Mouse (Mus musculus): ENCODE results near the gene Tsc22d4.
"Not testable (repeated sequence)": the region's sequence is repeated elsewhere in the genome, so short reads cannot be mapped to it uniquely, and the experiment has no call there.

Gene Tsc22d4

GRCm38 (mm10) chr5:137741023-137741931, 4.3 kb upstream of the Tsc22d4 start, which contains the start of gene Nyap1:
Nyap1 (minus strand) TSS chr5:137741607.
- DNase-seq (ENCODE audit: low read depth, low spot score) = peak; percentile 67

- DNase-seq (ENCODE audit: low read depth, low spot score) = no peak
Observed at GRCm38 (mm10) chr5:137742048-137742447, 3.5 kb upstream of the Tsc22d4 start.

- no peak for DNase-seq (ENCODE audit: low read depth, low spot score)
Observed at GRCm38 (mm10) chr5:137742836-137743235, 2.7 kb upstream of the Tsc22d4 start.

- DNase-seq (ENCODE audit: low read depth, low spot score) = no peak
Observed at GRCm38 (mm10) chr5:137744197-137744596, 1.3 kb upstream of the Tsc22d4 start.

- DNase-seq (ENCODE audit: low read depth, low spot score) = no peak
Observed at GRCm38 (mm10) chr5:137746282-137746850, 836 bp downstream of the Tsc22d4 start.

GRCm38 (mm10) chr5:137746851-137747325, 1.4 kb downstream of the Tsc22d4 start:
- DNase-seq (ENCODE audit: low read depth, low spot score) = no peak

- DNase-seq (ENCODE audit: low read depth, low spot score) = no peak
Observed at GRCm38 (mm10) chr5:137747326-137747961, 1.9 kb downstream of the Tsc22d4 start.

GRCm38 (mm10) chr5:137748130-137748770, 2.7 kb downstream of the Tsc22d4 start:
- no peak for DNase-seq (ENCODE audit: low read depth, low spot score)

GRCm38 (mm10) chr5:137749196-137749836, 3.8 kb downstream of the Tsc22d4 start:
- DNase-seq (ENCODE audit: low read depth, low spot score) = no peak

- DNase-seq (ENCODE audit: low read depth, low spot score) = not testable (repeated sequence)
Observed at GRCm38 (mm10) chr5:137750212-137750611, 4.7 kb downstream of the Tsc22d4 start.

- no peak for DNase-seq (ENCODE audit: low read depth, low spot score)
Observed at GRCm38 (mm10) chr5:137751221-137751887, 5.8 kb downstream of the Tsc22d4 start.

- DNase-seq (ENCODE audit: low read depth, low spot score) = no peak
Observed at GRCm38 (mm10) chr5:137751988-137752387, 6.5 kb downstream of the Tsc22d4 start.

GRCm38 (mm10) chr5:137753111-137753832, 7.7 kb downstream of the Tsc22d4 start:
- DNase-seq (ENCODE audit: low read depth, low spot score) = no peak

GRCm38 (mm10) chr5:137755425-137755824, 9.9 kb downstream of the Tsc22d4 start:
- DNase-seq (ENCODE audit: low read depth, low spot score) = no peak

GRCm38 (mm10) chr5:137756106-137756505, 10.6 kb downstream of the Tsc22d4 start:
- DNase-seq (ENCODE audit: low read depth, low spot score) = no peak

- DNase-seq (ENCODE audit: low read depth, low spot score) = peak; percentile 78
Observed at GRCm38 (mm10) chr5:137756882-137757661, 11.5 kb downstream of the Tsc22d4 start.

- no peak for DNase-seq (ENCODE audit: low read depth, low spot score)
Observed at GRCm38 (mm10) chr5:137757887-137758286, 12.4 kb downstream of the Tsc22d4 start.

GRCm38 (mm10) chr5:137758921-137759534, 13.5 kb downstream of the Tsc22d4 start:
- DNase-seq (ENCODE audit: low read depth, low spot score) = no peak

- no peak for DNase-seq (ENCODE audit: low read depth, low spot score)
Observed at GRCm38 (mm10) chr5:137759971-137760412, 14.5 kb downstream of the Tsc22d4 start.
